Mouse (Mus musculus): ENCODE measurements around the gene Ercc6. TPM values are rescaled to one million over a fixed set of nuclear protein-coding genes. Genes with fewer than 3 reads are reported as not detected.

Ercc6 gene
- polyA plus RNA-seq, 1 experiment from 2014 or later, result 12.7 TPM

DNA sequence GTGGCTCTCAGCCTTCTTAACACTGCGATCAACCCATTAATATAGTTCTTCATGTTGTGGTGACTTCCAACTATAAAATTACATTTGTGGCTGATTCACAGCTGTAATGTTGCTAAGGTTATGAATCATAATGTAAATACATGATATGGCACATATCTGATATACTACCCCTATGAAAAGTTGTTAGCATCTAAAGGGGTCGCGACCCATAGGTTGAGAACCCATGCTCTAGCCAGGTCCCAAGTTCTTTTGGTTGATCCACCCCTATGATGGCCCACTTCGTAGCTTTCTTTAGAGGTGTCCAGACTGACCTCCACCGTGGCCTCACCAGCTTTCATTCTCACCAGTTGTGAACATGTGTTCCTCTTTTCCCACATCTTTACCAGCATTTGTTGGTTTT lies 103.9 kb downstream of the Ercc6 start:
- TF ChIP-seq CTCF (IDR thresholded peaks at IDR 0.05; ENCODE audit: low read depth), result no peak
- Histone ChIP-seq H3K36me3 (ENCODE audit: insufficient read depth, low read length) (no peaks in the 10 kb centered on the region), H3K27me3 (ENCODE audit: insufficient read depth, low read length) (no peaks in the 10 kb centered on the region), H3K4me3 (replicated peaks; ENCODE audit: low read depth, low read length) (no peak overlapping the region), H3K27ac (no peak overlapping the region), H3K4me2 (ENCODE audit: low read length) (no peak overlapping the region), H3K9ac (ENCODE audit: low read depth, low read length) (no peak overlapping the region), H3K9me3 (replicated peaks; ENCODE audit: low read length) (no peaks in the 10 kb centered on the region), H3K4me1 (replicated peaks; ENCODE audit: insufficient read depth, low read length) (no peaks in the 10 kb centered on the region)
- no peak for ATAC-seq (replicated peaks; ENCODE audit: low FRiP score, low read depth)
- 89% methylated on average over 5 of the region's 5 CpGs for WGBS
- no peak for DNase-seq (ENCODE audit: low spot score)

DNA sequence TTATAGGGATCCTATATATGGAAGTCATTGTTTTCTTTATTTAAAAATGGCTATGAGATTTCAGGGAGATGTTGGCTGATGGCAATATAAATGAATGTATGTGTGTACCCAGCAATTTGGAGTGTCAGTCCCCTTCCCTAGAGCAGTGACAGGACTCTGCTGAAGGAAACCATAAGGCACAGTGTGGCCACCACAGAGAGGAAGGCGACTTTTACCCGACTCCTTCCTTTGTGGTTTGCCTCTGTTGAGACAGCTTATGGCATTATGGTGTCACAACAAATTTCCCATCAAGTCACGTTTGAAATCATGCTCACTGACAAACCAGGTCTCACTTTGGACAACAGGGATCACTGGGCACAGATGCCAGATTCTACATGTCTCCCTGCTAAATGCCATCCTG lies 110.9 kb downstream of the Ercc6 start:
- no peak overlapping the region for H3K9ac ChIP-seq (ENCODE audit: low read depth, low read length)
- no peak overlapping the region for H3K4me3 ChIP-seq (replicated peaks; ENCODE audit: low read depth, low read length)
- no peaks in the 10 kb centered on the region for H3K4me1 ChIP-seq (replicated peaks; ENCODE audit: insufficient read depth, low read length)
- no peak for TF ChIP-seq CTCF (IDR thresholded peaks at IDR 0.05; ENCODE audit: low read depth)
- WGBS, result 70% methylated on average over 3 of the region's 3 CpGs
- ATAC-seq (replicated peaks; ENCODE audit: low FRiP score, low read depth), result no peak
- H3K27ac ChIP-seq, result no peak overlapping the region
- H3K36me3 ChIP-seq (ENCODE audit: insufficient read depth, low read length), result no peaks in the 10 kb centered on the region
- no peaks in the 10 kb centered on the region for H3K9me3 ChIP-seq (replicated peaks; ENCODE audit: low read length)
- H3K27me3 ChIP-seq (ENCODE audit: insufficient read depth, low read length), result no peaks in the 10 kb centered on the region
- no peak overlapping the region for H3K4me2 ChIP-seq (ENCODE audit: low read length)
- no peak for DNase-seq (ENCODE audit: low spot score)

DNA sequence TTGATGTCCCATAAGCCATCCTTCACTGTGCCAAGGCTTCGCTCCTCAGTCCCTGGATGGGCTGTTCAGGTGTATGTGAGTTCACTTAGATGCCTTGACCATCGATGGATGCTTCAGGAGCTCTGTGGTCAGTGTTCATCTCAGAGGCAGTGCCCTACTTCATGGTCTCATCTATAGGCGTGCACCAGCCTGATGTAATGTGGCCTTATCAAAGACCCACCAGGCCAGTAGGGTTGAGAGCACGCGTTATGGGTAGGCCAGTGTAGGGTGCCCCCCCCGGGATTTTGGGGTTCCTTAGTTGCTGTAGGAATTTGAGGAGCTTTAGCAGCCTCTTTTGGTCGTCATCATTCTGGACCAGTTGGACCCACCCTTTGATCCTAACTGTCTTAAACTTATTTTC lies 111.5 kb downstream of the Ercc6 start:
- Histone ChIP-seq H3K4me3 (replicated peaks; ENCODE audit: low read depth, low read length) (no peak overlapping the region), H3K36me3 (ENCODE audit: insufficient read depth, low read length) (no peaks in the 10 kb centered on the region), H3K9me3 (replicated peaks; ENCODE audit: low read length) (no peaks in the 10 kb centered on the region), H3K9ac (ENCODE audit: low read depth, low read length) (no peak overlapping the region), H3K4me1 (replicated peaks; ENCODE audit: insufficient read depth, low read length) (no peaks in the 10 kb centered on the region), H3K27ac (no peak overlapping the region), H3K27me3 (ENCODE audit: insufficient read depth, low read length) (no peaks in the 10 kb centered on the region), H3K4me2 (ENCODE audit: low read length) (no peak overlapping the region)
- no peak for TF ChIP-seq CTCF (IDR thresholded peaks at IDR 0.05; ENCODE audit: low read depth)
- WGBS, result 88% methylated on average over 7 of the region's 7 CpGs
- ATAC-seq (replicated peaks; ENCODE audit: low FRiP score, low read depth), result no peak
- no peak for DNase-seq (ENCODE audit: low spot score)

DNA sequence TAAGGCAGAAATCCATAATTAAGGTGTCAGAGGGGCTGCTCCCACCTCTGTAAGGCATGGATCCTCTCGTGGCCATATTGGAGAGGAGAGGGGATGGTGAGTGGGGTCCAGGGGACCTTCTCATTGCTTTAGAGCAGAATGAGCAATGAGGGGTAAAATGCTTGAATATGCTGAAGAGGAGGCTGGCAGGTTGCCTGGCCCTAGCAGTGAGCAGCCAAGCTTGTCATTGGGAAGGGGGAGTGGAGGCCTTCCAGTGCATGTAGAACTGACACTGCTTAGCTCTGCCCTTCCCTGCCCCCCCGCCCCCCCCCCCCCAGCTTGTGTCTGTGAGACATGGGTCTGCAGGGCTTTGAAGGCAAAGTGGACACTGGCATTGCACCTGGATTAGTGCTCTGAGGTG lies 114.0 kb downstream of the Ercc6 start:
- H3K9me3 ChIP-seq (replicated peaks; ENCODE audit: low read length), result no peaks in the 10 kb centered on the region
- H3K4me1 ChIP-seq (replicated peaks; ENCODE audit: insufficient read depth, low read length), result no peaks in the 10 kb centered on the region
- H3K4me3 ChIP-seq (replicated peaks; ENCODE audit: low read depth, low read length), result no peak overlapping the region
- no peak overlapping the region for H3K4me2 ChIP-seq (ENCODE audit: low read length)
- WGBS, result 83% methylated on average over 1 of the region's 2 CpGs
- no peak overlapping the region for H3K9ac ChIP-seq (ENCODE audit: low read depth, low read length)
- TF ChIP-seq CTCF (IDR thresholded peaks at IDR 0.05; ENCODE audit: low read depth), result no peak
- ATAC-seq (replicated peaks; ENCODE audit: low FRiP score, low read depth) (no peak), DNase-seq (ENCODE audit: low spot score) (peak; percentile 6)
- H3K27ac ChIP-seq, result no peak overlapping the region
- no peaks in the 10 kb centered on the region for H3K36me3 ChIP-seq (ENCODE audit: insufficient read depth, low read length)
- no peaks in the 10 kb centered on the region for H3K27me3 ChIP-seq (ENCODE audit: insufficient read depth, low read length)

DNA sequence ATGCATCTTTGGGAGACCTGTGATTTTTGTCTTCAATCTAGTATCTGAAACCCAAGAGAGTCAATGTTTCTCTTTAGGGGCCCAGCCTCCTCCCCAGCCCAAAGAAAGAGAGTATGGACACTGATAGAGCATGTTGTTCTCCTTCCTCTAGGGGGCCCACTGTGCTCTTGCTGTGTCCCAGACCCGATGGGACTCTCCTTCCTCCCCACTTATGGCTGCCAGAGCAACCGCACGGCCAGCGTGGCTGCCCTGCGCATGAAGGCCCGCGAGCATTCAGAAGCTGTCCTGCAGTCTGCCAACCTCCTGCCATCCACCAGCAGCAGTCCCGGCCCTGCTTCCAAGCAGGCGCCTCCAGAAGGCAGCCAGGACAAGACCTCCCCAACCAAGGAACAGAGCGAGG lies 115.3 kb downstream of the Ercc6 start:
- H3K27ac ChIP-seq, result no peak overlapping the region
- no peaks in the 10 kb centered on the region for H3K4me1 ChIP-seq (replicated peaks; ENCODE audit: insufficient read depth, low read length)
- no peak overlapping the region for H3K4me2 ChIP-seq (ENCODE audit: low read length)
- ATAC-seq (replicated peaks; ENCODE audit: low FRiP score, low read depth) (no peak), DNase-seq (ENCODE audit: low spot score) (peak; percentile 11)
- no peak overlapping the region for H3K4me3 ChIP-seq (replicated peaks; ENCODE audit: low read depth, low read length)
- H3K9ac ChIP-seq (ENCODE audit: low read depth, low read length), result no peak overlapping the region
- H3K9me3 ChIP-seq (replicated peaks; ENCODE audit: low read length), result no peaks in the 10 kb centered on the region
- 56% methylated on average over 10 of the region's 10 CpGs for WGBS
- H3K27me3 ChIP-seq (ENCODE audit: insufficient read depth, low read length), result no peaks in the 10 kb centered on the region
- TF ChIP-seq CTCF (IDR thresholded peaks at IDR 0.05; ENCODE audit: low read depth), result peak; percentile 32; the same call in 1 of the 2 replicates
- no peaks in the 10 kb centered on the region for H3K36me3 ChIP-seq (ENCODE audit: insufficient read depth, low read length)

Other genes with a start within 250 kb of the Ercc6 start
- 6.7 and 6.8 TPM in 2 replicates for gene Ogdhl, start 191.5 kb upstream of the Ercc6 start, polyA plus RNA-seq (2015; fragmentation: Nextera tagmentation; extraction: Ambion mirVana)
- gene 1700024G13Rik, start 125.1 kb upstream of the Ercc6 start, polyA plus RNA-seq (2015; fragmentation: Nextera tagmentation; extraction: Ambion mirVana), result not detected in 2 replicates
- not detected in 2 replicates for gene Slc18a3, start 48.7 kb upstream of the Ercc6 start, polyA plus RNA-seq (2015; fragmentation: Nextera tagmentation; extraction: Ambion mirVana)
- 0.10 TPM in 1 of 2 replicates, not detected in the other for gene Chat, start 47.5 kb upstream of the Ercc6 start, polyA plus RNA-seq (2015; fragmentation: Nextera tagmentation; extraction: Ambion mirVana)
- gene Prrxl1, start 85.9 kb downstream of the Ercc6 start, polyA plus RNA-seq (2015; fragmentation: Nextera tagmentation; extraction: Ambion mirVana), result 0.04 TPM in 1 of 2 replicates, not detected in the other
- 0.04 and 0.12 TPM in 2 replicates for gene 3425401B19Rik, start 171.8 kb downstream of the Ercc6 start, polyA plus RNA-seq (2015; fragmentation: Nextera tagmentation; extraction: Ambion mirVana)